Mouse (Mus musculus) intestine, embryonic 14.5 days (tissue): ENCODE results near the gene Ccdc191. TPM values are rescaled to one million over a fixed set of nuclear protein-coding genes. Genes with fewer than 3 reads are reported as not detected.

Source experiments
- ATAC-seq: fragments of 200-750 bp; cut with Nextera tagmentation; replicated peaks from 2 replicates; pipeline ENCODE4 v1.8.0; 2017; ENCODE audit warnings: low read depth, moderate number of reproducible peaks, moderate TSS enrichment, moderate library complexity; ENCODE audit not compliant: low FRiP score, low TSS enrichment
- DNase-seq: peaks from one replicate; pipeline ENCODE4 v3.0.0-alpha.2; 2018; ENCODE audit warnings: low spot score
- H3K27ac ChIP-seq: fragments of 300-500 bp; sonication (generic); 2 replicates; pipeline ENCODE4 v1.5.1; 2014; ENCODE audit warnings: low read depth, mild to moderate bottlenecking, control low read depth
- H3K27me3 ChIP-seq: fragments of 300-500 bp; sonication (generic); replicated peaks from 2 replicates; pipeline ENCODE4 v1.6.1; 2014; ENCODE audit warnings: low read length, control low read depth; ENCODE audit not compliant: control insufficient read depth, insufficient read depth
- H3K36me3 ChIP-seq: fragments of 300-500 bp; sonication (generic); 2 replicates; pipeline ENCODE4 v1.6.1; 2014; ENCODE audit warnings: low read length, control low read depth; ENCODE audit not compliant: control insufficient read depth, insufficient read depth
- H3K4me1 ChIP-seq: fragments of 300-500 bp; sonication (generic); replicated peaks from 2 replicates; pipeline ENCODE4 v1.6.1; 2014; ENCODE audit warnings: low read length, control low read depth, mixed read lengths; ENCODE audit not compliant: control insufficient read depth, insufficient read depth
- H3K4me2 ChIP-seq: fragments of 300-500 bp; sonication (generic); 2 replicates; pipeline ENCODE4 v1.6.1; 2014; ENCODE audit warnings: low read length
- H3K4me3 ChIP-seq: fragments of 300-500 bp; sonication (generic); 2 replicates; pipeline ENCODE4 v1.5.1; 2014; ENCODE audit warnings: low read depth, low read length, control low read depth, mixed read lengths
- H3K9ac ChIP-seq: fragments of 300-500 bp; sonication (generic); 2 replicates; pipeline ENCODE4 v1.6.1; 2014; ENCODE audit warnings: mild to moderate bottlenecking, low read length
- H3K9me3 ChIP-seq: fragments of 300-500 bp; sonication (generic); 2 replicates; pipeline ENCODE4 v1.6.1; 2016; ENCODE audit warnings: low read length, control low read depth; ENCODE audit not compliant: control insufficient read depth
- WGBS: fragments of 180-500 bp; shearing (Covaris S2); extraction: QIAGEN DNeasy Blood & Tissue Kit; methylation state at CpG from one replicate; pipeline ENCODE4 v1.1.7; 2014; 5-methylcytosine and 5-hydroxymethylcytosine counted together
- polyA plus RNA-seq: library from polyadenylated mRNA; unstranded; fragments of >200 nt; fragmentation: Nextera tagmentation; extraction: Ambion mirVana; gene quantifications from 2 replicates; pipeline ENCODE4 v1.2.1, GENCODE M21; 2014

Ccdc191 gene
- polyA plus RNA-seq, 1 experiment from 2014 or later = 10.8 TPM

- 94% methylated on average over 2 of the region's 2 CpGs for WGBS
- H3K27ac ChIP-seq = no peak overlapping the region
Observed at GRCm38 (mm10) chr16:43882329-43882728, 7.3 kb upstream of the Ccdc191 start.

DNA sequence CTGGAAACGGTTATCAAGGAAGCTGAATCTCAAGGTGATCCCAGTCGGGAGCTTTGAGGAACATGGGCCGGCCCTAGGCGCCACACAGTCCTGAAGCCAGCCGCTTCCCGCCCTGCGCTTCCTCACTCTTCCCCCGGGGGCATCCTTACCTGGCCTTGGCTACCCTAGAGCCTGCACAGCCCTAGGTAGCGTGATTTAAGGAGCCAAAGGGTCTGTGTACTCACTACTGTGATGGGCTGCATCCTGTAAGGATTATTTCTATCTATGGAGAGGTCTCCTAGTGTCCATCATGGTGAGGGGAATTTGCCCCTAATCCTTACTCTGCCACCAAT lies 371 bp downstream of the Ccdc191 start:
- Histone ChIP-seq H3K4me3 (peak overlapping the region; percentile 66), H3K36me3 (no peaks in the 10 kb centered on the region; the same call in 1 of the 2 replicates), H3K4me1 (0 out of 2 replicates have a peak, but pooled peaks cover 6% of the 10 kb centered on the region), H3K27me3 (no peaks in the 10 kb centered on the region), H3K9me3 (no peaks in the 10 kb centered on the region), H3K4me2 (peak overlapping the region; percentile 74), H3K9ac (peak overlapping the region; percentile 82), H3K27ac (peak overlapping the region; percentile 83)
- 0% methylated on average over 9 of the region's 9 CpGs for WGBS
- ATAC-seq (peak; percentile 99), DNase-seq (no peak)

More at GRCm38 (mm10) chr16:43882329-43882728, 7.3 kb upstream of the Ccdc191 start:
- no peaks in the 10 kb centered on the region for H3K4me1 ChIP-seq
- H3K36me3 ChIP-seq = peaks cover 29% of the 10 kb centered on the region
- H3K27me3 ChIP-seq = no peaks in the 10 kb centered on the region
- ATAC-seq (no peak), DNase-seq (no peak)
- no peaks in the 10 kb centered on the region for H3K9me3 ChIP-seq
- no peak overlapping the region for H3K4me2 ChIP-seq
- no peak overlapping the region for H3K9ac ChIP-seq
- H3K4me3 ChIP-seq = no peak overlapping the region

GRCm38 (mm10) chr16:43890747-43891336 lies 1.2 kb downstream of the Ccdc191 start:
- peak overlapping the region; percentile 74 for H3K4me2 ChIP-seq
- 86% methylated on average over 4 of the region's 4 CpGs for WGBS
- H3K9ac ChIP-seq = peak overlapping the region; percentile 82
- no peaks in the 10 kb centered on the region for H3K9me3 ChIP-seq
- no peak overlapping the region for H3K27ac ChIP-seq
- H3K36me3 ChIP-seq = no peaks in the 10 kb centered on the region; the same call in 1 of the 2 replicates
- ATAC-seq (no peak), DNase-seq (no peak)
- no peaks in the 10 kb centered on the region for H3K27me3 ChIP-seq
- H3K4me1 ChIP-seq = 0 out of 2 replicates have a peak, but pooled peaks cover 6% of the 10 kb centered on the region
- peak overlapping the region; percentile 66; the same call in 1 of the 2 replicates for H3K4me3 ChIP-seq

DNA sequence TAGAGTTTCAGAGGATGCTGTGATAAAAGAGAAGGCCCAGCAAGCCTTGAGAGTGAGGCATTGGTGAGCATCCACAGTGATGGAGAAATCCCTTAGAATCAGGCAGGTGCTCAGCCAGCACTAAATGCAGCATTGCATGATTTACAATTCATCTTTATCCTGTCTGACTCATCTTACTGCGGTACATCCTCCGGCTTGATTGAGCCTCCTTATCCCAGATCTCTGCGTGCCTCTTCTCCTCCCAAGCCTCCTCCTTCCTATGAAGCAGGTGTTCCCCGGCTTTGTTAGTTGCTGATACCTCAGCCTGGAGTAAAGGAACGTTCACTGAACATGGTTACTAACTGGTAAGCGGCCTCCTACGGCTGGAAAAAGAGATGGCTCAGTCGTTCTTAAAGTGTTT lies 4.9 kb downstream of the Ccdc191 start:
- WGBS = 88% methylated on average over 8 of the region's 8 CpGs
- Histone ChIP-seq H3K9ac (no peak overlapping the region), H3K4me1 (no peaks in the 10 kb centered on the region), H3K4me2 (no peak overlapping the region), H3K27ac (no peak overlapping the region), H3K4me3 (no peak overlapping the region), H3K9me3 (no peaks in the 10 kb centered on the region), H3K27me3 (no peaks in the 10 kb centered on the region), H3K36me3 (no peaks in the 10 kb centered on the region)
- ATAC-seq (no peak), DNase-seq (no peak)

- Histone ChIP-seq H3K4me1 (no peaks in the 10 kb centered on the region), H3K4me2 (no peak overlapping the region), H3K27me3 (no peaks in the 10 kb centered on the region), H3K9me3 (no peaks in the 10 kb centered on the region), H3K36me3 (no peaks in the 10 kb centered on the region), H3K27ac (no peak overlapping the region), H3K4me3 (no peak overlapping the region), H3K9ac (no peak overlapping the region)
- DNase-seq (no peak), ATAC-seq (no peak)
- WGBS = 78% methylated on average over 4 of the region's 4 CpGs
Observed at GRCm38 (mm10) chr16:43900138-43900537, 10.5 kb downstream of the Ccdc191 start.

GRCm38 (mm10) chr16:43900571-43900970 lies 11.0 kb downstream of the Ccdc191 start:
- DNase-seq (no peak), ATAC-seq (no peak)
- no peak overlapping the region for H3K4me3 ChIP-seq
- no peaks in the 10 kb centered on the region for H3K27me3 ChIP-seq
- H3K4me2 ChIP-seq = no peak overlapping the region
- no peaks in the 10 kb centered on the region for H3K36me3 ChIP-seq
- H3K9me3 ChIP-seq = no peaks in the 10 kb centered on the region
- no peak overlapping the region for H3K27ac ChIP-seq
- H3K4me1 ChIP-seq = no peaks in the 10 kb centered on the region
- no peak overlapping the region for H3K9ac ChIP-seq

GRCm38 (mm10) chr16:43908881-43909280 lies 19.3 kb downstream of the Ccdc191 start:
- Histone ChIP-seq H3K9ac (no peak overlapping the region), H3K36me3 (peaks cover 4% of the 10 kb centered on the region; the same call in 1 of the 2 replicates), H3K9me3 (no peaks in the 10 kb centered on the region), H3K4me3 (no peak overlapping the region), H3K4me2 (no peak overlapping the region), H3K4me1 (no peaks in the 10 kb centered on the region), H3K27me3 (no peaks in the 10 kb centered on the region), H3K27ac (no peak overlapping the region)
- ATAC-seq = no peak
- no peak for DNase-seq
- 88% methylated on average over 2 of the region's 2 CpGs for WGBS

DNA sequence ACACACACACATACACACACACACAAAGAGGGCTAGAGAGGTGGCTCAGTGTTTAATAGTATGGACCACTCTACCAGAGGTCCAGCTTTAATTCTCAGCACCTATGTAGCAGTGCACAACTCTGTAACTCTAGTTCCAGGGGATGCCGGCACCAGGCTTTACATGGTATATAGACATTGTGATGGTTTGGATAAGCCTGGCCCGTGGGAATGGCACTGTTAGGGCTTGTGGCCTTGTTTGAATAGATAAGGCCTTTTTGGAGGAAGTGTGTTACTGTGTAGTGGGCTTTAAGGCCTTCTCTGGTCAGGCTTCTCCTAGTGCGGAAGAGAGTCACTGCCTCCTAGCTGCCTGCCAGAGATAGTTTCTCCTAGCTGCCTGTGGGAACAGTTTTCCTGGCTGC lies 29.3 kb downstream of the Ccdc191 start:
- no peaks in the 10 kb centered on the region for H3K9me3 ChIP-seq
- H3K4me1 ChIP-seq = no peaks in the 10 kb centered on the region
- ATAC-seq = no peak
- no peak for DNase-seq
- H3K4me2 ChIP-seq = no peak overlapping the region
- H3K27ac ChIP-seq = no peak overlapping the region
- H3K9ac ChIP-seq = no peak overlapping the region
- no peak overlapping the region for H3K4me3 ChIP-seq
- H3K36me3 ChIP-seq = no peaks in the 10 kb centered on the region
- WGBS = 81% methylated on average over 3 of the region's 3 CpGs
- no peaks in the 10 kb centered on the region for H3K27me3 ChIP-seq

- ATAC-seq (no peak), DNase-seq (no peak)
- Histone ChIP-seq H3K27me3 (no peaks in the 10 kb centered on the region), H3K4me3 (no peak overlapping the region), H3K4me1 (no peaks in the 10 kb centered on the region), H3K27ac (no peak overlapping the region), H3K36me3 (no peaks in the 10 kb centered on the region), H3K9ac (no peak overlapping the region), H3K9me3 (no peaks in the 10 kb centered on the region), H3K4me2 (no peak overlapping the region)
- 65% methylated on average over 2 of the region's 2 CpGs for WGBS
Observed at GRCm38 (mm10) chr16:43922024-43922423, 32.4 kb downstream of the Ccdc191 start.
